Mouse (Mus musculus) c-Kit-positive CD71-positive TER-119-negative erythroid progenitor cells, embryonic 14.5 days (primary cell): Measurements from ENCODE around the gene Papln.

Experiments used
- DNase-seq: peaks from one replicate; pipeline ENCODE4 v3.0.0-alpha.2; 2013; ENCODE audit warnings: low read depth

Papln gene

GRCm38 (mm10) chr12:83763311-83764043, at the start of gene Papln:
Gene Papln, plus strand, starts transcription at chr12:83763634.
- DNase-seq: no peak

- DNase-seq: peak; percentile 44
Observed at GRCm38 (mm10) chr12:83713749-83714148, 49.7 kb upstream of the Papln start.

- DNase-seq: no peak
Observed at GRCm38 (mm10) chr12:83716416-83717184, 46.8 kb upstream of the Papln start.

- DNase-seq: no peak
Observed at GRCm38 (mm10) chr12:83719431-83719830, 44.0 kb upstream of the Papln start.

- no peak for DNase-seq
Observed at GRCm38 (mm10) chr12:83721281-83721680, 42.2 kb upstream of the Papln start.

GRCm38 (mm10) chr12:83723037-83723436, 40.4 kb upstream of the Papln start:
- no peak for DNase-seq

GRCm38 (mm10) chr12:83726510-83727308, 36.7 kb upstream of the Papln start:
- DNase-seq: no peak

- no peak for DNase-seq
Observed at GRCm38 (mm10) chr12:83732225-83732624, 31.2 kb upstream of the Papln start.

GRCm38 (mm10) chr12:83734047-83734446, 29.4 kb upstream of the Papln start:
- DNase-seq: no peak

- DNase-seq: no peak
Observed at GRCm38 (mm10) chr12:83736236-83736635, 27.2 kb upstream of the Papln start.

- no peak for DNase-seq
Observed at GRCm38 (mm10) chr12:83738651-83739050, 24.8 kb upstream of the Papln start.

- DNase-seq: no peak
Observed at GRCm38 (mm10) chr12:83741722-83742121, 21.7 kb upstream of the Papln start.

- DNase-seq: no peak
Observed at GRCm38 (mm10) chr12:83742834-83743233, 20.6 kb upstream of the Papln start.

GRCm38 (mm10) chr12:83743712-83744111, 19.7 kb upstream of the Papln start:
- no peak for DNase-seq

GRCm38 (mm10) chr12:83749186-83749585, 14.2 kb upstream of the Papln start:
- no peak for DNase-seq

- DNase-seq: no peak
Observed at GRCm38 (mm10) chr12:83752495-83752894, 10.9 kb upstream of the Papln start.

GRCm38 (mm10) chr12:83758735-83759134, 4.7 kb upstream of the Papln start:
- DNase-seq: no peak

- no peak for DNase-seq
Observed at GRCm38 (mm10) chr12:83760201-83760600, 3.2 kb upstream of the Papln start.

GRCm38 (mm10) chr12:83762706-83763105, 728 bp upstream of the Papln start:
- no peak for DNase-seq

GRCm38 (mm10) chr12:83764044-83764365, 571 bp downstream of the Papln start:
- DNase-seq: no peak

- no peak for DNase-seq
Observed at GRCm38 (mm10) chr12:83764519-83764918, 1.1 kb downstream of the Papln start.

- DNase-seq: no peak
Observed at GRCm38 (mm10) chr12:83765965-83766603, 2.6 kb downstream of the Papln start.
